Mouse (Mus musculus) right cerebral cortex, postnatal 36 days (tissue): ENCODE measurements around the gene Flnc.
"Not testable (repeated sequence)": the region's sequence is repeated elsewhere in the genome, so short reads cannot be mapped to it uniquely, and the experiment has no call there.

ENCODE experiments used
- DNase-seq, 2 experiments: peaks; one replicate each; pipeline ENCODE4 v3.0.0; 2022; ENCODE audit warnings: low spot score in 2 of 2, mixed read lengths in 1 of 2

Gene Flnc

DNA sequence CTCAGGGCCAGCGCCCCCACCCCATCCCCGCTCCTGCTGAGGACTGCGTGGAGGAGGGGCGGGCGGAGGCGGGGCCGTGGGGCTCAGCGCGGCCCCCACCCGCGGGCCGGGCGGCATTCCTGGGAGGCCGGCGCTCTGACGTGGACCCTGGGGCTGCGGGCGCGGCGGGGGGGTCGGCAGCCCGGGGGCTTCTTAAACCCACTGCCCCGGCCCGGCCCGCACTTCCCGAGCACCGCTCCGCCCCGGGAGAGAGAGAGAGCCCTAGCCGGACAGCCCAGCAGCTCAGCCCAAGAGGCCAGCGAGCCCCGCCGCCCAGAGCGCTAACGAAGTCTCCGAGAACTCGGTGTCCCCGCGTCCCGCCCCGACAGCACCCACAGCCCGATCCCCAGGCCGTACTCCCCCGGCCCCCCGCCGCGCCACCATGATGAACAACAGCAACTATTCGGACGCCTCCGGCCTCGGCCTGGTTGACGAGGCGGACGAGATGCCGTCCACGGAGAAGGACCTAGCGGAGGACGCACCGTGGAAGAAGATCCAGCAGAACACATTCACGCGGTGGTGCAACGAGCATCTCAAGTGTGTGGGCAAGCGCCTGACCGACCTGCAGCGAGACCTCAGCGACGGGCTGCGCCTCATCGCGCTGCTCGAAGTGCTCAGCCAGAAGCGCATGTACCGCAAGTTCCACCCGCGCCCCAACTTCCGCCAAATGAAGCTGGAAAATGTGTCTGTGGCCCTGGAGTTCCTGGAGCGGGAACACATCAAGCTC lies at the start of gene Flnc:
Gene Flnc (plus strand): TSS at position 219 of the 766 bp plus-strand sequence.
- no peak for DNase-seq

DNA sequence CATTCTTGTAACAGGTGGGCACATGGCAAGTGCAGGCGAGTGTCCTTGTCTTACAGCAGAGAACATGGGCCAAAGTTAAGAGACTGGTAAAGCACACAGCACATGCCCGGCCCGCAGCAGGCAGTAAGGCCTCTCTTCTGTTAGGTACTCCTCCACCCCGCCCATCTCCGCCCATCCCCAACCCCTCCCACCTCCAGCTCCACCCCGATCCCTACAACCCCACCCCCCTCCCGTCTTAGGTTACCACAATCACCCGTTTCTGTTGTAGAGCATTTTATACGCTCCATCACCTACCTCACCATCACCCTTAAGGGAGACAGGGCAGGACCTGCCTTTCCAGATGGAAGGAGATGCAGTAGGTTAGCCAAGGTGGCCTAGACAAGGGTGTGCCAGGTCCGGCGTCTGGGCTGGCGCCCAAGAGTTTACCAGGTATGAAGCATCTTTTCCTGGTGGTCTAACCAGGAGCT lies 45.0 kb upstream of the Flnc start, which contains the start of gene Opn1sw:
Gene Opn1sw (minus strand): TSS at position 417 of the 467 bp plus-strand sequence.
- no peak for DNase-seq

GRCm38 (mm10) chr6:29388606-29389080 lies 44.4 kb upstream of the Flnc start:
- peak; percentile 70 to 72 for DNase-seq

GRCm38 (mm10) chr6:29389425-29389824 lies 43.6 kb upstream of the Flnc start:
- no peak for DNase-seq

GRCm38 (mm10) chr6:29390500-29390899 lies 42.6 kb upstream of the Flnc start:
- not testable (repeated sequence) for DNase-seq

GRCm38 (mm10) chr6:29391241-29391640 lies 41.8 kb upstream of the Flnc start:
- DNase-seq = not testable (repeated sequence)

DNA sequence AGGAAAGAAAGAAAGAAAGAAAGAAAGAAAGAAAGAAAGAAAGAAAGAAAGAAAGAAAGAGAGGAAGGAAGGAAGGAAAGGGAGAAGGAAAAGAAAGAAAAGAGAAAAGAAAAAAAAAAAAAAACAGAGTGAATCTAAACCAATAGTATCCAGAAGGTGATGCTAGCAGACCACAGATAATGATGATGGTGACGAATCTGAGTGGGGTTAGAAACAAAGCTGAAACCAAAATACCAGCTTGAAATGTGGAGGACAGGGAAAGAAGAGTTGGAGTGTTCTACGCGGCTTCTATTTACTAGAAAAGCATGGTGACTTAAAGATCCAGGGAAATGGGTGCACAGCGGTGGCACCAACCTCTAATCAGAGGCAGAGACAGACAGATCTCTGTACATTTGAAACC lies 41.3 kb upstream of the Flnc start:
- DNase-seq = no peak

DNA sequence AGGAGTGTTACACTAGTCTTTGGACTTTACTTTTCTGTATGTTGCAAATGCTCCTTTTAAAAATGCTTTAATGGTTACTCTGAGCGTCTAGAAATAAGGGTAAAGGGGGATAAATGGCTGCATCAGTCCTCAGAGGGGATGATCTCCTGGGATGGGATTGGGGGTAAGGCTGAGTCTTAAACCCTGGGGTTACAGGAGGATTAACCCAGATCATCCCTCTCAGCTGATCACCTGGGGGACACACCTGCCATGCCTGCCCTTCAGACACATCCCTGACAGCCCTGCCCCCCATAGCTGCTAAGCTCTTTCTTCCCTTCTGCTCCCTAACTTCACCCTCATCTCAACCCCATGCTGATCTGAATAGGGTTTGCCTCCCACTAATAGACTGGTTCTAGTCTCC lies 38.8 kb upstream of the Flnc start:
- DNase-seq = no peak

DNA sequence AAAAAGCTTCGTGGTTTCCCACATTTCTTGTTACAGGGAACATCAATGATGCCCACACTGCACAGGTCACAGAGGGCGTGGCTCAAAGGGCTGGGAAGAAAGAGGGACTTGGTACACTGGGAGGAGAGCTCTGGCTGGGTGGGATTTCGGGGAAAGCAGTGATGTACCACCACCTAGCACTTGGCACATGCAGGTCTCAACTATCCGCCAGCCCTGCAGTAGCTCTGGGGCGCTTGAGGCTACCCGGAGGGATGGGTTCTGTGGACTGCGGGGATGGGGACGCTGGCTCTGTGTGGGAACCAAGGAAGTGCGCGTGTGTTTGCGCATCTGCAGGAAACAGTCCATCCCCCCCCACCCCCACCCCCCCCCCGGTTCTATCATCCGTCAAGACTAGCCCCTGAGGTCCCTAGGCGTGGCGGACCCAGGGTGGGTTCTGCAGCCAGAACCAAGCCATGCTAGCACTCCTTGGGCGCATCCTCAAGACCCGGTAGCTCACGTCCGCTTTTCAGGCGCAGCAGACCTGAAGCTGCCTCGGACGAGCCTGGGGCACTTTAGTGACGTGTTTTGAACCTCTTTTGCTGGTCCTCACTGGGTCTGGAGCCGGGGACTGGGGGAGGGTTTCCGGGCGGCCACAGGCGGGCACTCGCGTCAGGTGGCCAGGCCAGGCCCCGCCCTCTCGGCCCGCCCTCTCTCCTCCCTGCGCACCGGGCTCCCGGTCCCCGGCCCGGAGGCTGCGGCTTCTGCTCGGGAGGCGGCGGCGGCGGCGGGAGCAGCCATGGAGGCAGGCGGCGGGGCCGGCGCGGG lies 36.9 kb upstream of the Flnc start, which contains the start of gene Ccdc136:
Gene Ccdc136 (plus strand): TSS at position 400 of the 804 bp plus-strand sequence.
- DNase-seq = peak; percentile 74 to 82

DNA sequence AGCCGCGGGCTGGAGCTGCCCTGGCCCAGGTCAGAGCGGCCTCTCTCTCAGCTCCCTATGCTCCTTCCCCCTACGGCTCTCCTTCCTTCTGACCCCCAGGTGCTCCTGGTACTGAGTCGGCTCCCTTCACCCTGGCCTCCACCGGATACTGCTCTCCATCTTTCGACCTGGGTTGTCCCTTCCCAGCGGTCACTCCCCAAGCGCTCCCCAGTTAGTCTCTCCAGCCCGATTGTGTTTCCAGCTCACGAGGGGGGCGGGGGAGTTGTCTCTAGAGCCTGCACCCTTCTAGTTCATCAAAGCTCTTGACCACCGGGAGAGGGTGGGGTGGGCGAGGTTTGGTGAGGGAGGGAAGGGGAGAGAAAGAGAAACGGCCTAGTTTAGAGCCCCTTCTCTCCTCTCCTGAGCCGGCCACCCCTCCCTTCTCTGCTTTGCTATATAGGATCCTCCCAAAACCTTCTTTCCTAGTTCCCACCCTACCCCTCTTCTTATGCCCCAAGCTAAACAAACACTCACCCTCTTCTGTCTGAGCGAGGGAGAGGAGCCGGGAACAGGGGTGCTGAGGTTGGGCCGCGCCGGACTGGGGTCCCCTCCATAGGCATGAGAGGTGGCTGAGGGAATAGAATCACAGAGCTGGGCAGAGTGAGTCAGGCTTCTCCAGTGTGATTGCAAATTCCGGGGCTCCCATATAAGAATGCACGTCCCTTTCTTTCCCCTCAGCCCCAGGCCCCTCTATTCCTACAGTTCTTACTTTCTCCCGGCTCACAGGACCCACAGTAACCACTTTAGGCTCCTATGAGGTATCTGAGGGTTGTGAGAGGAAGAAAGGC lies 36.1 kb upstream of the Flnc start:
- DNase-seq = peak in 1 of 2 experiments; percentile 26

GRCm38 (mm10) chr6:29397575-29397974 lies 35.5 kb upstream of the Flnc start:
- DNase-seq = peak in 1 of 2 experiments; percentile 9

DNA sequence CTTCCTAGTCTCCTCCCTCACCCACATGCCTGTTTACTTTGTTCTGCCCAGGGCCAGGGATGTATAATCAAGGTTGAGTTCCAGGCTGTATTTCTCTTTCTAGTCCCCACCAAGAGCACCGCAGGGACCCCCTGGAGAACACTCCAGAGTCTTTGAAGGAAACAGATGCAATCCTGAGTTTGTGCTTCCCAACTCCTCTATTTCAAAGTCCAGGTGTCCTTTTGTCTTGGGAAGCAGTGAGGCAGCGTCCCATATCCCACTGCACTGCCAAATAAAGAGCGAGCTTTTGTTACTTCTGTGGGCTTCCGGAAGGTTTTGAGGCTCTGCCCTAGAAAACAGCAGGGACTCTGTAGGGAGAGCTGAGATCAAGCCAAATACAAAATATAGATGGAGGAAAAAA lies 33.2 kb upstream of the Flnc start:
- no peak for DNase-seq

DNA sequence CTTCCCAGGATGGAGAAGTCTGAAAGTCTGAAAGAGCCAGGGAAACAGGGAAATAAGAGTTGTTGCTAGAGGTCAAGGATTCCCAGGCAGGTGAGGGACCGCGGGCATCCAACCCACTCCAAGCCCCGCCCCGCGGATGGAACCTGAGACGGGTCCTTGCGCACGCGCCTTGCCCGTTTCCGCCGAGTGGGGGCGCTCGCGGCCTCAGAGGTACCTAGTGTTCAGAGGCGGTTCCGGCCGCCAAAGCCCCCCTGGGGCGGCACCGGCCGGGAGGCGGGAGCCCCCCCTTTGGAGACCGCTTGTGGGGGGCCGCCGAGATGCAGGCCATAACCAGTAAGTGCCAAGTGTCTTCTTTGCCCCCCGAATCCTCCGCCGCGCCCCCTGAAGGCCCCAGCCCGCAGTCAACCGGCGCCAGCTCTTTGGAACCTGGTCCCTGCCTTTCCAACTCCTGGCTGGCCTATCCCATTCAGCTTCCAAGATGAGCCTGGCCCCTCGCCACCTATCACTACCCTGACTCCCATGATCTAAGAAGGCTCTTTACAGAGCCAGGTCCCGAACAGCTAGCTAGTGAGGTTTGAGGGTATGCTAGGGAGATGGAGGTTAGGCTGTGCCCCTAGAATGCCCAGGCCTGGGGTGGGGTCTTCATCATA lies 30.2 kb upstream of the Flnc start:
- no peak for DNase-seq

DNA sequence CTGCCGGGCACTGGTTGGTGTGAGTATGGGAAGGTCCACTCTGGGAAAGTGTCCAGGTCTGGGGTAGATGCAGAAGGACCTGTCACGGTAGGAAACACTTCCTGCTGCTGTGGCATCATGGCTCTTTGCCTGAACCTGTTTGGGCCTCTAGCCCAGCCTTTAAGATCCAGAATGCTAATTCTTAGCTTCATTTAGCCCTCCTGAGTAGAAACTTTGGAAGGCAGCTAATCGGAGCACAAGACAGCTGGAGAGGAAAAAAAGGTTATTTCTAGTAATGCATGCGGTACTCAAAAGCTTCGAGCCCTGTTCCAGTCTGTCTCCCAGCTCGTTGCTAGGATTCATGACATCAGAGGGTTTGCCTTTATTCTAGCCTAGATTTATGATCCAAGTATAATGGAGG lies 26.6 kb upstream of the Flnc start:
- no peak for DNase-seq

GRCm38 (mm10) chr6:29415446-29415845 lies 17.6 kb upstream of the Flnc start:
- no peak for DNase-seq

GRCm38 (mm10) chr6:29420596-29420995 lies 12.5 kb upstream of the Flnc start:
- DNase-seq = no peak

DNA sequence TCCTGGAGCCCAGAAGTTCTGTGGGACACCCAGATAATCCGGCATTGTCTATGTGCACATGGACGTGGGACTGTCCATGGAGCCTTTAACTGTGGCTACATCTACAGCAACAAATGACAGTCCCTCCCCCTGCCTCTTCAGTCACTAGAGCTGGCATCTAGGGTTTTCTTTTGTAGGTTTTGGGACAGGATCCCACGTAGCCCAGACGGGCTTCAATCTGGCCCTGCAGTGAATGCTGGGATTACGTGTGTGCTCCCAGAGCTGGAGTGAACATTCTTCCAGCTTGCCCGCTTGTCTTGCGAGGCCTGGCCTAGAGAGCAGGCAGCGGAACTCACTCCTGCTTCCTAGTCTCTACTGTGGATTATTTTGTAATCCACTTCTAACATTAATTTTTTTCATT lies 7.9 kb upstream of the Flnc start:
- no peak for DNase-seq

DNA sequence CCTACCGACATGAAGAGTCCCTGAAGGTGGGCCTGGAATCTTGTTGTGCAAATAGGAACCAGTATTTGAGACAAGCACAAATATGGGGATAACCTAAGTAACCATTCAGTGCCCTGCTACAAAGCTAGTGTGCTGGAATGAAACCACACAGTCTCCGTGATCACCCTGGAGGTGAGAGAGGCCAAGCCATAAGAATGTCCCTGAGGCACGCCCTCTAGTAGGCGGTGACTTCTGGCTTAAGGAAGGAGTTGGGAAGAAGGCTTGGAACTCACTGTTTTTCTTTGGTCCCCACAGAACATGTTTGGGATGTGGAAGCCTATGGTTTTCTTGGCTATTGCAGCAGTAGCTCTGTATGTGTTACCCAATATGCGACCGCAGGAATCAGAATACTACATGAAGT lies 6.7 kb upstream of the Flnc start:
- no peak for DNase-seq

DNA sequence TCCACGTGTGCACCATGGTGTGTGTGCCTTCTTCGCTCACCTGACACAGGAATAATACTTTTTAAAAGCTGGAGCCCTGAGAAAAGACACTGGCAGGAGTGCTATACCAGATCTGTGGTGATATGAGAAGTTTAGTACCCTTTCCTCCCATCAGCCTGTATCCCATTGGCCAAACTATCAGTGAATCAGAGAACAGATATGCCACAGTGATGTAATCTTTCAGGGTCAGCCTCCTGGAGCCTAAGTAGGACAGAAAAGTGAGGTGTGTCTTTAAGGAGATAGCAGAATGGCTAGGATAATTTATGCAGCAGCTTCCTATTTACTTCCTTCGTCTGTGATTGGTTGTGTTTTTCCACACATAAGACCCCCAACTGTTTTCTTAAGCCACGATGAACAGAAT lies 4.9 kb upstream of the Flnc start:
- DNase-seq = no peak

GRCm38 (mm10) chr6:29430681-29431420 lies 2.2 kb upstream of the Flnc start:
- no peak for DNase-seq
